Mouse (Mus musculus): ENCODE measurements around the gene Myo16.

- no peak for TF ChIP-seq CTCF (IDR thresholded peaks at IDR 0.05; ENCODE audit: low read depth)
- no peak for TF ChIP-seq EP300 (IDR thresholded peaks at IDR 0.05; ENCODE audit: low read depth)
Observed at GRCm38 (mm10) chr8:10500465-10500864, 346.8 kb downstream of the Myo16 start.
